Mouse (Mus musculus): ENCODE results near the gene Gm9008.
"Not testable (repeated sequence)": the region's sequence is repeated elsewhere in the genome, so short reads cannot be mapped to it uniquely, and the experiment has no call there.

The Gm9008 gene

GRCm38 (mm10) chr6:76497054-76497835, at the start of gene Gm9008:
Gene Gm9008, minus strand, starts transcription at chr6:76497784.
- not testable (repeated sequence) for DNase-seq

GRCm38 (mm10) chr6:76521975-76522641, 24.5 kb upstream of the Gm9008 start:
- DNase-seq, result no peak

- DNase-seq, result no peak
Observed at GRCm38 (mm10) chr6:76510200-76510599, 12.6 kb upstream of the Gm9008 start.

GRCm38 (mm10) chr6:76496335-76496734, 1.2 kb downstream of the Gm9008 start:
- DNase-seq, result not testable (repeated sequence)

DNA sequence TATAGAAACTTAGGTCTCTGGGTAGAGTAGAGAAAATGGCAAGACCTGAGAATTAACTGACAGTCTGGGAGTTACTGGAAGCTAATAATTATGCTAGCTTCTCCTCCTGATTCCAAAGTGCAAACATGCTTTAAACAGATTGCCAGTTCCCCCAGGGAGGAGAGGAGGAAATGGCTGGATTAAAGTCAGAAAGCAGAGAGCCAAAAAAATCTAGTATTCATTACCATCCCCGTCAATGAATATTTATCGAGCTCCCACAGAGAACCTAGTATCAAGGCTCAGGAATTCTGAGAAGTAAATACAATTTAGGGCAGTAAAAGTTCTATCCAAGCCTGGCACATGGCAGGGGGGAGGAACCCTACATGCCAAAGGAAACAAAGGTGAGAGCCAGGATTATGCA, 29.4 kb downstream of the Gm9008 start:
- DNase-seq, result no peak

Measured in cerebellum, postnatal 36 days (tissue).